Mouse (Mus musculus) intestine, embryonic 15.5 days (tissue): ENCODE measurements around the gene Guk1. TPM values are rescaled to one million over a fixed set of nuclear protein-coding genes. Genes with fewer than 3 reads are reported as not detected.

ENCODE experiments used
- ATAC-seq: fragments of 200-750 bp; cut with Nextera tagmentation; 2 replicates; pipeline ENCODE4 v1.8.0; 2017; ENCODE audit warnings: moderate TSS enrichment, moderate library complexity
- H3K27ac ChIP-seq: fragments of 300-500 bp; sonication (generic); 2 replicates; pipeline ENCODE4 v1.5.1; 2015; ENCODE audit warnings: mild to moderate bottlenecking, inconsistent platforms
- H3K27me3 ChIP-seq: fragments of 300-500 bp; sonication (generic); replicated peaks from 2 replicates; pipeline ENCODE4 v1.6.1; 2015; ENCODE audit warnings: inconsistent platforms
- H3K36me3 ChIP-seq: fragments of 300-500 bp; sonication (generic); 2 replicates; pipeline ENCODE4 v1.6.1; 2015; ENCODE audit warnings: inconsistent platforms
- H3K4me1 ChIP-seq: fragments of 300-500 bp; sonication (generic); replicated peaks from 2 replicates; pipeline ENCODE4 v1.6.1; 2015; ENCODE audit warnings: inconsistent platforms
- H3K4me2 ChIP-seq: fragments of 300-500 bp; sonication (generic); replicated peaks from 2 replicates; pipeline ENCODE4 v1.6.1; 2015; ENCODE audit warnings: mild to moderate bottlenecking, inconsistent platforms
- H3K4me3 ChIP-seq: fragments of 300-500 bp; sonication (generic); replicated peaks from 2 replicates; pipeline ENCODE4 v1.5.1; 2015; ENCODE audit warnings: inconsistent platforms
- H3K9ac ChIP-seq: fragments of 300-500 bp; sonication (generic); 2 replicates; pipeline ENCODE4 v1.6.1; 2015; ENCODE audit warnings: inconsistent platforms
- H3K9me3 ChIP-seq: fragments of 300-500 bp; sonication (generic); 2 replicates; pipeline ENCODE4 v1.6.1; 2016; ENCODE audit warnings: inconsistent platforms
- WGBS: fragments of 180-500 bp; shearing (Covaris S2); methylation state at CpG from one replicate; pipeline ENCODE4 v1.1.7; 2015; 5-methylcytosine and 5-hydroxymethylcytosine counted together
- polyA plus RNA-seq: library from polyadenylated mRNA; unstranded; fragments of >200 nt; fragmentation: Nextera tagmentation; extraction: Ambion mirVana; gene quantifications from 2 replicates; pipeline ENCODE4 v1.2.1, GENCODE M21; 2015

Guk1 gene
- polyA plus RNA-seq, 1 experiment from 2014 or later = 109 TPM

GRCm38 (mm10) chr11:59155900-59156299, 36.1 kb downstream of the Guk1 start:
- Histone ChIP-seq H3K4me1 (no peaks in the 10 kb centered on the region), H3K4me2 (no peak overlapping the region), H3K27ac (no peak overlapping the region), H3K9ac (no peak overlapping the region), H3K36me3 (no peaks in the 10 kb centered on the region; the same call in 1 of the 2 replicates), H3K9me3 (no peaks in the 10 kb centered on the region), H3K27me3 (no peaks in the 10 kb centered on the region), H3K4me3 (no peak overlapping the region)
- ATAC-seq = no peak
- 89% methylated on average over 5 of the region's 5 CpGs for WGBS

- 80% methylated on average over 7 of the region's 7 CpGs for WGBS
- Histone ChIP-seq H3K9ac (no peak overlapping the region), H3K9me3 (no peaks in the 10 kb centered on the region), H3K4me2 (no peak overlapping the region), H3K27ac (no peak overlapping the region), H3K27me3 (no peaks in the 10 kb centered on the region), H3K4me3 (no peak overlapping the region), H3K4me1 (no peaks in the 10 kb centered on the region), H3K36me3 (no peaks in the 10 kb centered on the region; the same call in 1 of the 2 replicates)
- no peak for ATAC-seq
Observed at GRCm38 (mm10) chr11:59154220-59154619, 37.8 kb downstream of the Guk1 start.

- Histone ChIP-seq H3K9me3 (no peaks in the 10 kb centered on the region), H3K27me3 (no peaks in the 10 kb centered on the region), H3K4me1 (no peaks in the 10 kb centered on the region), H3K4me2 (no peak overlapping the region), H3K27ac (no peak overlapping the region), H3K4me3 (no peak overlapping the region), H3K36me3 (no peaks in the 10 kb centered on the region), H3K9ac (no peak overlapping the region)
- ATAC-seq = no peak
- WGBS = 25% methylated on average over 3 of the region's 3 CpGs
Observed at GRCm38 (mm10) chr11:59151729-59152128, 40.3 kb downstream of the Guk1 start.

GRCm38 (mm10) chr11:59149302-59149701, 42.7 kb downstream of the Guk1 start:
- Histone ChIP-seq H3K4me1 (no peaks in the 10 kb centered on the region), H3K4me2 (no peak overlapping the region), H3K27me3 (no peaks in the 10 kb centered on the region), H3K27ac (no peak overlapping the region), H3K9me3 (no peaks in the 10 kb centered on the region), H3K9ac (no peak overlapping the region), H3K36me3 (no peaks in the 10 kb centered on the region), H3K4me3 (no peak overlapping the region)
- WGBS = 53% methylated on average over 3 of the region's 3 CpGs
- no peak for ATAC-seq

- Histone ChIP-seq H3K4me3 (no peak overlapping the region), H3K36me3 (no peaks in the 10 kb centered on the region), H3K27ac (no peak overlapping the region), H3K4me1 (peaks cover 6% of the 10 kb centered on the region; the same call in 1 of the 2 replicates), H3K9me3 (no peaks in the 10 kb centered on the region), H3K9ac (no peak overlapping the region), H3K27me3 (0 out of 2 replicates have a peak, but pooled peaks cover 2% of the 10 kb centered on the region), H3K4me2 (no peak overlapping the region)
- no peak for ATAC-seq
- WGBS = 77% methylated on average over 5 of the region's 5 CpGs
Observed at GRCm38 (mm10) chr11:59142962-59143361, 49.0 kb downstream of the Guk1 start.

- Histone ChIP-seq H3K4me1 (peaks cover 6% of the 10 kb centered on the region; the same call in 1 of the 2 replicates), H3K4me2 (peak overlapping the region; percentile 43), H3K36me3 (no peaks in the 10 kb centered on the region), H3K9me3 (no peaks in the 10 kb centered on the region), H3K4me3 (no peak overlapping the region; the same call in 1 of the 2 replicates), H3K27me3 (peaks cover 12% of the 10 kb centered on the region), H3K9ac (no peak overlapping the region), H3K27ac (no peak overlapping the region)
- peak; percentile 84 for ATAC-seq
- WGBS = 11% methylated on average over 14 of the region's 14 CpGs
Observed at GRCm38 (mm10) chr11:59141772-59142370, 50.1 kb downstream of the Guk1 start.

GRCm38 (mm10) chr11:59138537-59139486, 53.2 kb downstream of the Guk1 start:
- no peaks in the 10 kb centered on the region for H3K36me3 ChIP-seq

GRCm38 (mm10) chr11:59136994-59137706, 54.9 kb downstream of the Guk1 start:
- WGBS = 76% methylated on average over 12 of the region's 12 CpGs
- no peak overlapping the region for H3K4me3 ChIP-seq
- no peaks in the 10 kb centered on the region for H3K36me3 ChIP-seq
- no peak for ATAC-seq
- H3K4me2 ChIP-seq = no peak overlapping the region
- peaks cover 14% of the 10 kb centered on the region for H3K4me1 ChIP-seq
- no peak overlapping the region for H3K27ac ChIP-seq
- peaks cover 58% of the 10 kb centered on the region for H3K27me3 ChIP-seq
- no peak overlapping the region for H3K9ac ChIP-seq
- no peaks in the 10 kb centered on the region for H3K9me3 ChIP-seq

More at GRCm38 (mm10) chr11:59138537-59139486, 53.2 kb downstream of the Guk1 start:
- ATAC-seq = no peak
- Histone ChIP-seq H3K4me2 (no peak overlapping the region), H3K9ac (no peak overlapping the region), H3K4me1 (peaks cover 14% of the 10 kb centered on the region), H3K27ac (no peak overlapping the region), H3K4me3 (no peak overlapping the region), H3K9me3 (no peaks in the 10 kb centered on the region), H3K27me3 (peaks cover 42% of the 10 kb centered on the region)
- 70% methylated on average over 19 of the region's 19 CpGs for WGBS

GRCm38 (mm10) chr11:59135904-59136452, 56.0 kb downstream of the Guk1 start, which contains the start of gene Obscn:
Gene Obscn (minus strand): TSS chr11:59136402.
- no peak within 1 kb of the TSS for H3K9ac ChIP-seq
- peaks cover 8% of the 10 kb centered on the region for H3K4me1 ChIP-seq
- peaks cover 58% of the 10 kb centered on the region for H3K27me3 ChIP-seq
- H3K4me3 ChIP-seq = peak within 1 kb of the TSS; percentile 23
- H3K4me2 ChIP-seq = peak within 1 kb of the TSS; percentile 54
- WGBS = 19% methylated on average over 44 of the region's 44 CpGs
- H3K36me3 ChIP-seq = no peaks in the 10 kb centered on the region
- no peaks in the 10 kb centered on the region for H3K9me3 ChIP-seq
- no peak for ATAC-seq
- no peak within 1 kb of the TSS for H3K27ac ChIP-seq

GRCm38 (mm10) chr11:59135051-59135820, 56.8 kb downstream of the Guk1 start:
- no peaks in the 10 kb centered on the region for H3K9me3 ChIP-seq
- H3K9ac ChIP-seq = no peak overlapping the region
- peak overlapping the region; percentile 54 for H3K4me2 ChIP-seq
- peaks cover 58% of the 10 kb centered on the region for H3K27me3 ChIP-seq
- H3K4me1 ChIP-seq = peaks cover 8% of the 10 kb centered on the region
- ATAC-seq = no peak
- no peaks in the 10 kb centered on the region for H3K36me3 ChIP-seq
- H3K4me3 ChIP-seq = peak overlapping the region; percentile 23
- H3K27ac ChIP-seq = no peak overlapping the region
- WGBS = 6% methylated on average over 55 of the region's 55 CpGs

- ATAC-seq = peak; percentile 91
- 5% methylated on average over 35 of the region's 35 CpGs for WGBS
- peak overlapping the region; percentile 19; the same call in 1 of the 2 replicates for H3K4me3 ChIP-seq
Observed at GRCm38 (mm10) chr11:59134373-59134997, 57.5 kb downstream of the Guk1 start.

More at GRCm38 (mm10) chr11:59134373-59134997, 57.5 kb downstream of the Guk1 start:
- peaks cover 8% of the 10 kb centered on the region for H3K4me1 ChIP-seq
- H3K9me3 ChIP-seq = no peaks in the 10 kb centered on the region
- H3K27ac ChIP-seq = no peak overlapping the region
- H3K4me2 ChIP-seq = peak overlapping the region; percentile 48
- H3K36me3 ChIP-seq = no peaks in the 10 kb centered on the region
- peaks cover 58% of the 10 kb centered on the region for H3K27me3 ChIP-seq
- H3K9ac ChIP-seq = no peak overlapping the region
